Mouse (Mus musculus) neural tube, embryonic 15.5 days (tissue): ENCODE measurements at regions not wholly inside any gene's neighbourhood (a gene's known extent, or its start where the extent isn't known, plus 50 kb on each side); places are given as distances from the start of the nearest gene placed in this dataset.

ENCODE experiments used
- ATAC-seq: fragments of 200-750 bp; cut with Nextera tagmentation; 2 replicates; pipeline ENCODE4 v1.8.0; 2017; ENCODE audit warnings: mild to moderate bottlenecking, moderate TSS enrichment, moderate library complexity; ENCODE audit not compliant: low FRiP score
- H3K27ac ChIP-seq: fragments of 300-500 bp; sonication (generic); replicated peaks from 2 replicates; pipeline ENCODE4 v1.5.1; 2015; ENCODE audit warnings: mild to moderate bottlenecking, inconsistent platforms
- H3K27me3 ChIP-seq: fragments of 300-500 bp; sonication (generic); replicated peaks from 2 replicates; pipeline ENCODE4 v1.6.1; 2015; ENCODE audit warnings: inconsistent platforms
- H3K36me3 ChIP-seq: fragments of 300-500 bp; sonication (generic); 2 replicates; pipeline ENCODE4 v1.6.1; 2015; ENCODE audit warnings: inconsistent platforms
- H3K4me1 ChIP-seq: fragments of 300-500 bp; sonication (generic); 2 replicates; pipeline ENCODE4 v1.6.1; 2015; ENCODE audit warnings: inconsistent platforms
- H3K4me2 ChIP-seq: fragments of 300-500 bp; sonication (generic); 2 replicates; pipeline ENCODE4 v1.6.1; 2015; ENCODE audit warnings: inconsistent platforms, mild to moderate bottlenecking, moderate library complexity
- H3K4me3 ChIP-seq: fragments of 300-500 bp; sonication (generic); replicated peaks from 2 replicates; pipeline ENCODE4 v1.5.1; 2015; ENCODE audit warnings: mild to moderate bottlenecking, inconsistent platforms
- H3K9ac ChIP-seq: fragments of 300-500 bp; sonication (generic); replicated peaks from 2 replicates; pipeline ENCODE4 v1.6.1; 2015; ENCODE audit warnings: mild to moderate bottlenecking, inconsistent platforms
- H3K9me3 ChIP-seq: fragments of 300-500 bp; sonication (generic); replicated peaks from 2 replicates; pipeline ENCODE4 v1.6.1; 2016; ENCODE audit warnings: inconsistent platforms
- WGBS: fragments of 180-500 bp; shearing (Covaris S2); methylation state at CpG from one replicate; pipeline ENCODE4 v1.1.7; 2015; ENCODE audit warnings: mixed read lengths; 5-methylcytosine and 5-hydroxymethylcytosine counted together

GRCm38 (mm10) chr14:24928726-24929125 is 441.8 kb downstream of the Rps24 start:
- 90% methylated on average over 3 of the region's 3 CpGs for WGBS
- no peak overlapping the region for H3K9ac ChIP-seq
- H3K4me3 ChIP-seq: no peak overlapping the region
- H3K36me3 ChIP-seq: no peaks in the 10 kb centered on the region
- H3K4me1 ChIP-seq: peaks cover 17% of the 10 kb centered on the region
- H3K27ac ChIP-seq: no peak overlapping the region
- no peak overlapping the region for H3K4me2 ChIP-seq
- H3K27me3 ChIP-seq: no peaks in the 10 kb centered on the region
- ATAC-seq: no peak
- H3K9me3 ChIP-seq: no peaks in the 10 kb centered on the region

GRCm38 (mm10) chr14:24930251-24930650 is 443.3 kb downstream of the Rps24 start:
- Histone ChIP-seq H3K9ac (no peak overlapping the region), H3K36me3 (no peaks in the 10 kb centered on the region), H3K9me3 (no peaks in the 10 kb centered on the region), H3K4me3 (no peak overlapping the region), H3K4me2 (no peak overlapping the region), H3K27ac (no peak overlapping the region), H3K27me3 (no peaks in the 10 kb centered on the region), H3K4me1 (peaks cover 17% of the 10 kb centered on the region)
- WGBS: 48% methylated on average over 7 of the region's 7 CpGs
- no peak for ATAC-seq

- ATAC-seq: no peak
- H3K36me3 ChIP-seq: no peaks in the 10 kb centered on the region
- 90% methylated on average over 2 of the region's 2 CpGs for WGBS
Measured at GRCm38 (mm10) chr14:24937876-24938275, 451.0 kb downstream of the Rps24 start.

GRCm38 (mm10) chr14:24939068-24939467 is 452.1 kb downstream of the Rps24 start:
- peaks cover 3% of the 10 kb centered on the region for H3K4me1 ChIP-seq
- no peak overlapping the region for H3K4me2 ChIP-seq
- H3K9me3 ChIP-seq: no peaks in the 10 kb centered on the region
- peak overlapping the region; percentile 67 for H3K27ac ChIP-seq
- no peak overlapping the region for H3K4me3 ChIP-seq
- H3K36me3 ChIP-seq: no peaks in the 10 kb centered on the region
- no peak overlapping the region for H3K9ac ChIP-seq
- 70% methylated on average over 4 of the region's 4 CpGs for WGBS
- H3K27me3 ChIP-seq: no peaks in the 10 kb centered on the region
- peak; percentile 5; the same call in 1 of the 2 replicates for ATAC-seq

More at GRCm38 (mm10) chr14:24937876-24938275, 451.0 kb downstream of the Rps24 start:
- Histone ChIP-seq H3K4me3 (no peak overlapping the region), H3K4me1 (peaks cover 3% of the 10 kb centered on the region), H3K4me2 (no peak overlapping the region), H3K27ac (no peak overlapping the region), H3K9ac (no peak overlapping the region), H3K27me3 (no peaks in the 10 kb centered on the region), H3K9me3 (no peaks in the 10 kb centered on the region)

GRCm38 (mm10) chr14:24939476-24940200 is 452.7 kb downstream of the Rps24 start:
- Histone ChIP-seq H3K9ac (no peak overlapping the region), H3K36me3 (no peaks in the 10 kb centered on the region), H3K27ac (peak overlapping the region; percentile 67), H3K9me3 (no peaks in the 10 kb centered on the region), H3K4me3 (no peak overlapping the region), H3K4me2 (no peak overlapping the region), H3K27me3 (no peaks in the 10 kb centered on the region), H3K4me1 (peaks cover 3% of the 10 kb centered on the region)
- ATAC-seq: peak; percentile 87
- 58% methylated on average over 9 of the region's 9 CpGs for WGBS

GRCm38 (mm10) chr14:24945716-24946115 is 458.8 kb downstream of the Rps24 start:
- no peaks in the 10 kb centered on the region for H3K4me1 ChIP-seq
- ATAC-seq: no peak
- WGBS: 46% methylated on average over 2 of the region's 2 CpGs
- H3K27ac ChIP-seq: no peak overlapping the region
- H3K27me3 ChIP-seq: no peaks in the 10 kb centered on the region
- H3K4me2 ChIP-seq: no peak overlapping the region
- no peak overlapping the region for H3K9ac ChIP-seq
- H3K4me3 ChIP-seq: no peak overlapping the region
- no peaks in the 10 kb centered on the region for H3K36me3 ChIP-seq
- H3K9me3 ChIP-seq: no peaks in the 10 kb centered on the region

GRCm38 (mm10) chr14:24947084-24947483 is 460.2 kb downstream of the Rps24 start:
- H3K27me3 ChIP-seq: no peaks in the 10 kb centered on the region
- no peak overlapping the region for H3K4me3 ChIP-seq
- H3K36me3 ChIP-seq: no peaks in the 10 kb centered on the region
- no peaks in the 10 kb centered on the region for H3K4me1 ChIP-seq
- H3K9ac ChIP-seq: no peak overlapping the region
- 83% methylated on average over 5 of the region's 5 CpGs for WGBS
- H3K9me3 ChIP-seq: no peaks in the 10 kb centered on the region
- no peak overlapping the region for H3K27ac ChIP-seq
- H3K4me2 ChIP-seq: no peak overlapping the region
- no peak for ATAC-seq

GRCm38 (mm10) chr14:24955891-24956410 is 469.0 kb downstream of the Rps24 start:
- H3K4me2 ChIP-seq: no peak overlapping the region
- no peaks in the 10 kb centered on the region for H3K27me3 ChIP-seq
- no peak overlapping the region for H3K27ac ChIP-seq
- H3K36me3 ChIP-seq: no peaks in the 10 kb centered on the region
- no peak for ATAC-seq
- 91% methylated on average over 11 of the region's 11 CpGs for WGBS
- H3K4me3 ChIP-seq: no peak overlapping the region
- no peak overlapping the region for H3K9ac ChIP-seq
- peaks cover 11% of the 10 kb centered on the region for H3K4me1 ChIP-seq
- no peaks in the 10 kb centered on the region for H3K9me3 ChIP-seq

GRCm38 (mm10) chr14:24956528-24957210 is 469.7 kb downstream of the Rps24 start:
- no peaks in the 10 kb centered on the region for H3K36me3 ChIP-seq
- no peaks in the 10 kb centered on the region for H3K27me3 ChIP-seq
- no peak overlapping the region for H3K4me2 ChIP-seq
- no peak for ATAC-seq
- no peak overlapping the region for H3K9ac ChIP-seq
- peaks cover 13% of the 10 kb centered on the region for H3K4me1 ChIP-seq
- H3K9me3 ChIP-seq: no peaks in the 10 kb centered on the region
- no peak overlapping the region for H3K4me3 ChIP-seq
- peak overlapping the region; percentile 33; the same call in 1 of the 2 replicates for H3K27ac ChIP-seq
- WGBS: 58% methylated on average over 2 of the region's 2 CpGs

GRCm38 (mm10) chr14:24957392-24957791 is 470.5 kb downstream of the Rps24 start:
- Histone ChIP-seq H3K4me2 (no peak overlapping the region), H3K27me3 (no peaks in the 10 kb centered on the region), H3K4me3 (no peak overlapping the region), H3K27ac (no peak overlapping the region), H3K36me3 (no peaks in the 10 kb centered on the region), H3K9ac (no peak overlapping the region), H3K9me3 (no peaks in the 10 kb centered on the region), H3K4me1 (peaks cover 13% of the 10 kb centered on the region)
- ATAC-seq: no peak
- WGBS: 89% methylated on average over 4 of the region's 4 CpGs

GRCm38 (mm10) chr14:24958821-24959220 is 471.9 kb downstream of the Rps24 start:
- no peaks in the 10 kb centered on the region for H3K36me3 ChIP-seq
- no peak overlapping the region for H3K9ac ChIP-seq
- H3K27me3 ChIP-seq: no peaks in the 10 kb centered on the region
- WGBS: 84% methylated on average over 4 of the region's 4 CpGs
- no peaks in the 10 kb centered on the region for H3K9me3 ChIP-seq
- H3K4me3 ChIP-seq: no peak overlapping the region
- H3K4me1 ChIP-seq: peaks cover 13% of the 10 kb centered on the region
- no peak overlapping the region for H3K4me2 ChIP-seq
- ATAC-seq: no peak
- no peak overlapping the region for H3K27ac ChIP-seq

- no peak for ATAC-seq
- 90% methylated on average over 1 of the region's 1 CpGs for WGBS
- no peak overlapping the region for H3K27ac ChIP-seq
Measured at GRCm38 (mm10) chr14:24959401-24959800, 472.5 kb downstream of the Rps24 start.

More at GRCm38 (mm10) chr14:24959401-24959800, 472.5 kb downstream of the Rps24 start:
- H3K27me3 ChIP-seq: no peaks in the 10 kb centered on the region
- no peaks in the 10 kb centered on the region for H3K9me3 ChIP-seq
- no peaks in the 10 kb centered on the region for H3K36me3 ChIP-seq
- H3K4me2 ChIP-seq: no peak overlapping the region
- no peak overlapping the region for H3K9ac ChIP-seq
- H3K4me3 ChIP-seq: no peak overlapping the region
- peaks cover 13% of the 10 kb centered on the region for H3K4me1 ChIP-seq
